8 mouse cellular contexts compared by ENCODE assay signal in the genomic region with DNA sequence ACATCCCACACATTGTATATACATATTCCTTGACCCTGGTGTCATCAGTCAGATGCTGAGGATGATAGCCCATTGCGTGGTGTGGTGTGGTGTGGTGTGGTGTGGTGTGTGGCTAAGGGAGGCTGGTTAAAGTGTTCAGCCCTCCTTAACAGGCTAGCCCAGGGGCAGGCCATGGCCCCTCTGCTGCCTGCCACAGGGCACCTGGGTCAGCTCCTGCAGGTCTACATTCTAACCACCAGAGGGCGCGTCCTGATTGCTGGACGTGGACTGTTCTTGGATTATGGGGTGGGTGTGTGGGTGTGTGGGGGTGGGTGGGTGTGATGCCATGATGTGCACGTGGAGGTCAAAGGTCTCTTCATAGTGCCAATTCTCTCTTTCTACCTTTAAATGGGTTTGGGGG. TPM values are rescaled to one million over a fixed set of nuclear protein-coding genes. Genes with fewer than 3 reads are reported as not detected.
DNase-seq lines count a peak whose midpoint lies in the region; ATAC-seq and TF ChIP-seq lines count a peak whose summit lies in the region.

No protein-coding gene starts in this region.

- peak; percentile 31 to 42 for DNase-seq in cerebellum, adult 18-20 months
- no peak for DNase-seq in cerebellum, adult 11-12 months
- DNase-seq in thymus, adult 2 months: peak; percentile 48
- no peak for DNase-seq in thymus, adult 18-20 months
- DNase-seq in kidney, postnatal 14 days: peak; percentile 54
- DNase-seq in midbrain, postnatal 0 days (ENCODE audit: low spot score): peak; percentile 33
- DNase-seq in layer of hippocampus, postnatal 36 days: no peak

- no peak overlapping the region for H3K4me3 ChIP-seq in thymus, adult 2 months (ENCODE audit: control insufficient read depth, insufficient read depth, low read length)
- no peak overlapping the region for H3K4me3 ChIP-seq in embryonic fibroblast, embryonic 13.5 days (ENCODE audit: insufficient read depth, low read length)
- no peak overlapping the region for H3K4me3 ChIP-seq in midbrain, postnatal 0 days (ENCODE audit: low read depth, low read length)

- no peak overlapping the region for H3K4me2 ChIP-seq in midbrain, postnatal 0 days (ENCODE audit: low read depth, low read length, poor library complexity, severe bottlenecking)

- no peaks in the 10 kb centered on the region for H3K36me3 ChIP-seq in thymus, adult 2 months (ENCODE audit: control insufficient read depth, insufficient read depth, low read length)
- H3K36me3 ChIP-seq in midbrain, postnatal 0 days (ENCODE audit: insufficient read depth, low read length): peaks cover 20% of the 10 kb centered on the region

- H3K4me1 ChIP-seq in thymus, adult 2 months (replicated peaks; ENCODE audit: control insufficient read depth, insufficient read depth, low read length): no peaks in the 10 kb centered on the region
- peaks cover 2% of the 10 kb centered on the region; the same call in 1 of the 2 replicates for H3K4me1 ChIP-seq in embryonic fibroblast, embryonic 13.5 days (ENCODE audit: control insufficient read depth, insufficient read depth, low read length)
- no peaks in the 10 kb centered on the region for H3K4me1 ChIP-seq in midbrain, postnatal 0 days (ENCODE audit: insufficient read depth, low read length)

- TF ChIP-seq CTCF in thymus, adult 2 months (IDR thresholded peaks at IDR 0.05; ENCODE audit: borderline replicate concordance, control insufficient read depth, extremely low read depth, insufficient read depth, low read length, poor library complexity): peak; percentile 83
- TF ChIP-seq CTCF in embryonic fibroblast, embryonic 13.5 days (IDR thresholded peaks at IDR 0.05; ENCODE audit: borderline replicate concordance, insufficient read depth, low read length): peak; percentile 68
- TF ChIP-seq CTCF in midbrain, postnatal 0 days (IDR thresholded peaks at IDR 0.05): peak; percentile 82

- H3K27me3 ChIP-seq in thymus, adult 2 months (ENCODE audit: control insufficient read depth, insufficient read depth, low read length): no peaks in the 10 kb centered on the region
- H3K27me3 ChIP-seq in midbrain, postnatal 0 days (ENCODE audit: insufficient read depth, low read length): no peaks in the 10 kb centered on the region

- no peaks in the 10 kb centered on the region for H3K9me3 ChIP-seq in midbrain, postnatal 0 days (ENCODE audit: low read length)

- H3K9ac ChIP-seq in midbrain, postnatal 0 days (replicated peaks; ENCODE audit: low read length, poor library complexity, severe bottlenecking): no peak overlapping the region

- 8% methylated on average over 5 of the region's 5 CpGs for WGBS in thymus, adult 2 months
- 12% methylated on average over 5 of the region's 5 CpGs for WGBS in midbrain, postnatal 0 days

- no peak for TF ChIP-seq POLR2A in thymus, adult 2 months (IDR thresholded peaks at IDR 0.05; ENCODE audit: control insufficient read depth, extremely low read depth, insufficient read depth, low read length, poor library complexity)
- no peak for TF ChIP-seq POLR2A in embryonic fibroblast, embryonic 13.5 days (IDR thresholded peaks at IDR 0.05; ENCODE audit: low read depth, low read length)

- H3K27ac ChIP-seq in thymus, adult 2 months (ENCODE audit: control insufficient read depth, insufficient read depth, low read length): no peak overlapping the region
- no peak overlapping the region for H3K27ac ChIP-seq in embryonic fibroblast, embryonic 13.5 days (ENCODE audit: insufficient read depth, low read length)
- H3K27ac ChIP-seq in midbrain, postnatal 0 days (ENCODE audit: low read depth, low read length): no peak overlapping the region

- ATAC-seq in midbrain, postnatal 0 days (ENCODE audit: low FRiP score): peak; percentile 31; the same call in 1 of the 2 replicates

RNA-seq across cellular contexts. Expression of a gene that starts 18.8 kb away (rescaled TPM):
- 0.22 and 0.24 TPM in 2 replicates for polyA plus RNA-seq in thymus, adult 2 months (2012; rRNA removed)
- polyA plus RNA-seq in embryonic fibroblast, embryonic 13.5 days (2011; ENCODE audit: insufficient read length, low read depth, missing spikeins): not detected in 2 replicates
- total RNA-seq in midbrain, postnatal 0 days (2014; rRNA removed): 0.14 TPM in 1 of 2 replicates, not detected in the other
- not detected in 2 replicates for polyA plus RNA-seq in midbrain, postnatal 0 days (2015; fragmentation: Nextera tagmentation; extraction: Ambion mirVana)
- total RNA-seq in layer of hippocampus, postnatal 36 days (2021): 1 to 10 TPM; 1.1 to 1.9 TPM

RNA-seq across cellular contexts. Expression of a gene that starts 25.1 kb away (rescaled TPM):
- polyA plus RNA-seq in thymus, adult 2 months (2012; rRNA removed): 0.19 and 0.36 TPM in 2 replicates
- polyA plus RNA-seq in embryonic fibroblast, embryonic 13.5 days (2011; ENCODE audit: insufficient read length, low read depth, missing spikeins): 0.23 and 0.51 TPM in 2 replicates
- 16.9 and 21.1 TPM in 2 replicates for total RNA-seq in midbrain, postnatal 0 days (2014; rRNA removed)
- polyA plus RNA-seq in midbrain, postnatal 0 days (2015; fragmentation: Nextera tagmentation; extraction: Ambion mirVana): 10.2 and 11.9 TPM in 2 replicates
- 10 to 100 TPM; 12.5 to 14.6 TPM for total RNA-seq in layer of hippocampus, postnatal 36 days (2021)

RNA-seq across cellular contexts. Expression of a gene that starts 37.0 kb away (rescaled TPM):
- polyA plus RNA-seq in thymus, adult 2 months (2012; rRNA removed): 194 and 237 TPM in 2 replicates
- 198 and 232 TPM in 2 replicates for polyA plus RNA-seq in embryonic fibroblast, embryonic 13.5 days (2011; ENCODE audit: insufficient read length, low read depth, missing spikeins)
- total RNA-seq in midbrain, postnatal 0 days (2014; rRNA removed): 101 and 138 TPM in 2 replicates
- 134 and 135 TPM in 2 replicates for polyA plus RNA-seq in midbrain, postnatal 0 days (2015; fragmentation: Nextera tagmentation; extraction: Ambion mirVana)
- total RNA-seq in layer of hippocampus, postnatal 36 days (2021): 100 to 1,000 TPM; 117 to 121 TPM

RNA-seq across cellular contexts. Expression of a gene that starts 48.8 kb away (rescaled TPM):
- polyA plus RNA-seq in thymus, adult 2 months (2012; rRNA removed): 27.2 and 28.9 TPM in 2 replicates
- polyA plus RNA-seq in embryonic fibroblast, embryonic 13.5 days (2011; ENCODE audit: insufficient read length, low read depth, missing spikeins): 55.8 and 60.1 TPM in 2 replicates
- 21.0 and 31.2 TPM in 2 replicates for total RNA-seq in midbrain, postnatal 0 days (2014; rRNA removed)
- 29.8 and 32.3 TPM in 2 replicates for polyA plus RNA-seq in midbrain, postnatal 0 days (2015; fragmentation: Nextera tagmentation; extraction: Ambion mirVana)
- total RNA-seq in layer of hippocampus, postnatal 36 days (2021): 10 to 100 TPM; 28.9 to 34.1 TPM

Comparison
In these comparisons a context has a peak if more than half of its experiments do, and no peak if none do; other contexts are left out.
1. DNase-seq: peak in cerebellum, adult 18-20 months (2 of 2), thymus, adult 2 months (single experiment), kidney, postnatal 14 days (single experiment) and midbrain, postnatal 0 days (single experiment); none in cerebellum, adult 11-12 months (single experiment), thymus, adult 18-20 months (0 of 2) and layer of hippocampus, postnatal 36 days (0 of 2).
2. Peak in every context shown above with its lines, with median percentiles within 50 percentile points of each other: CTCF ChIP-seq.